Mouse (Mus musculus) thymus, postnatal 36 days (tissue): ENCODE results near the gene Iqcn.

ENCODE experiments used
- DNase-seq, 2 experiments: peaks; one replicate each; pipeline ENCODE4 v3.0.0; 2022; ENCODE audit warnings: mixed read lengths in 2 of 2

Iqcn gene

DNA sequence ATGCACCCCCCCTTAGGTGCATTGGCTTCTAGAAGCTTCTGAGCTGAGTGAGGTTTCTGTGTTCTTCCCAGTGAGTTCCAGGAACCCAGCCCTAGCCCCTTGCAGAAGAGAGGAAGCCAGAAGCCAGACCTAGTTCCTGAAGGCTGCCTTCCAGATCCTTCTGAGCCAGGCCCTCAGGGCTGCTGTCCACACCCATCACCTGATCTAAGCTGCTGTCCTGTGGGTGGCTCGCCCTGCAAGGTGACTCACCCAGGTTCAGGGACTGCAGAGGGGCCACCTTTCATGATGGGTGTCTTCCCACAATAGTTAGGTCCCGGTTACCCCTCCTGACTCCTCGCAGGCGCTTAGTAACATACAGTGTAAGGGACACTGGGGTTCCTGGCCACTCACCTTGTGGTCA lies 23.9 kb upstream of the Iqcn start:
- no peak for DNase-seq

DNA sequence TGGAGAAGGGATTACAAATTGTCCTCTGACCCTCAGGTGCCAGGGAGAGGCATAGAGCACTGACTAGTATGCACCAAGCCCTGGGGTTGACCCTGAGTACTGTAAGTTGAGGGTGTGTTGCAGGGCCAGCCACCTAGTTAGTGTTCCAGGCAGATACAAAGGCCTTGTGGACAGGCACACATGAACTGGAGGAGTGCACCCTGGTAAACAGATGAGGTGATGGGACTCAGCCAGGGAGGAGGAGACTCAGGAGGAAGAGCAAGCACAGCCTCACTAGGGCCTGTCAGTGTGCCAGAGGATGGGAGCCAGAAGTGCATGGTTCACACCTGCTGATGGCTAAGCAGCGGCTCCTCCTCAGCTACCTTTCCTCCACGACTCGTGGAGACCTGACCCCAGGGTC lies 23.2 kb upstream of the Iqcn start:
- DNase-seq = no peak

GRCm38 (mm10) chr8:70681410-70681809 lies 21.8 kb upstream of the Iqcn start:
- no peak for DNase-seq

DNA sequence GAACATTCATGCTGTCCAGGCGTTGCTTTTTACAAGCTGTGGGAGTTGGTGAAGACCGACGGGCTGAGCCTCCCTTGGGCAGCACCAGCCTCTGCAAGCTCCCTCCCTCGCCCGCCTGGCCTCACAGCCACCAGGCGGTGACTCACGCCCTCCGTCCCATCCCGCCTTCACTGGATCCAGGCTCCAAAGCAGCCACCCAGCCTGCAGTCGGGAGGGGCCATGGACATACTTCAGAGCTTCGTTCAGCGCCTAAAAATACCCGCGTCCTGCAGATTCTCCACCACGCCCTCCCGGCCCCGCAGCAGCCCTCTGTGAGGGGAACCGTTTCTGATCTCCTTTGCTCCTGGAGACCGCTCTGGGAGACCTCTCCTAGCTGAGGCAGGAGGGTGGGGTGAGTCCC lies 21.1 kb upstream of the Iqcn start:
- DNase-seq = no peak

GRCm38 (mm10) chr8:70682692-70683091 lies 20.6 kb upstream of the Iqcn start:
- DNase-seq = no peak

GRCm38 (mm10) chr8:70684291-70684690 lies 19.0 kb upstream of the Iqcn start:
- DNase-seq = no peak

GRCm38 (mm10) chr8:70687576-70687975 lies 15.7 kb upstream of the Iqcn start:
- no peak for DNase-seq

GRCm38 (mm10) chr8:70688136-70688535 lies 15.1 kb upstream of the Iqcn start:
- no peak for DNase-seq

- DNase-seq = no peak
These were observed 13.3 kb upstream of the Iqcn start for GRCm38 (mm10) chr8:70689892-70690390.

- DNase-seq = no peak
These were observed 12.0 kb upstream of the Iqcn start for GRCm38 (mm10) chr8:70691230-70691629.

DNA sequence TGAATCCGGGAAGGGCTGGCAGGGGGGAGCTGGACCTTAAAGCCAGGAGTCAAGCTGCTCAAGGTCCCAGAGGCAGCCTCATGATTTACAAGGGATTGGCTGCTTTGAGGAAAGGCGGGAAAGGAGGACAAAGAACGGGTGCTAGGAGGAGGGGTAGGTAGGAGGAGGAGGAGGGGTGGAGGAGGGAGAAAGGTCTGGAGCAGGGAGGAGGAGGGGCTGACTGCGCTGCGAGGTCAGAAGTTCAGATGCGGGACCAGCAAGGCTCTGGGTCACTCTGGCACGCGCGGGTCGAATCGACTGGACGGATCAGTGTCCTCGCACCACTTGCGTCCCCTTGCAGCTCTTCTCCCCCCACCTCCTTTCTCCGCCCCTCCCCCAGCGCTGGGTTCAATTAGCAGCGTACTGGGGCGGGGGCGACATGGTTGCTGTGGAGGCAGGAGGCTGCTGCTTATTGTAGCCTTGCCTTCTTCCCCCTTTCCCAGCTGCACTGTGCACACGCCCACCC lies 11.5 kb upstream of the Iqcn start:
- no peak for DNase-seq

DNA sequence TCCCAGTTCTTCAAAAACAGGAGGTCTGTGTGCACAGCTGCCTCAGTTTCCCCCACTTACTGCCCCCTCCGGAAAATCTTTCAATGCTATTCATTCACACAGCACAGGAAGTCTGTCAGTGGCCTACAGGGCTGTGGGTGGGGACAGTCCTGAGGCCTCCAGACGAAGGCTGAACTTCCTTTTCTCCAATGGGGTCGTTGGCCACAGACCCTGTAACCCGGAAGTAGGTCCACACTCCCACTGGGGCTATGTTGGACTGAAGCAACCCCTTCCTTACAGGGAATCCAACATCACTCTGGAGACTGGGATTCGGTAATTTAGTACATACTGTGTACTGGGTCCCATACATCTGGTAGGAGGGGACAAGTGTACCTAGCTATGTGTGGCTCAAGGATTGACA lies 9.6 kb upstream of the Iqcn start:
- peak in 1 of 2 experiments; percentile 29 for DNase-seq

GRCm38 (mm10) chr8:70695318-70696018 lies 7.8 kb upstream of the Iqcn start:
- peak; percentile 88 to 92 for DNase-seq

GRCm38 (mm10) chr8:70696019-70696885 lies 7.0 kb upstream of the Iqcn start:
- peak; percentile 81 to 85 for DNase-seq

GRCm38 (mm10) chr8:70696946-70697345 lies 6.3 kb upstream of the Iqcn start:
- DNase-seq = peak in 1 of 2 experiments; percentile 26

GRCm38 (mm10) chr8:70697366-70698250 lies 5.6 kb upstream of the Iqcn start:
- no peak for DNase-seq

DNA sequence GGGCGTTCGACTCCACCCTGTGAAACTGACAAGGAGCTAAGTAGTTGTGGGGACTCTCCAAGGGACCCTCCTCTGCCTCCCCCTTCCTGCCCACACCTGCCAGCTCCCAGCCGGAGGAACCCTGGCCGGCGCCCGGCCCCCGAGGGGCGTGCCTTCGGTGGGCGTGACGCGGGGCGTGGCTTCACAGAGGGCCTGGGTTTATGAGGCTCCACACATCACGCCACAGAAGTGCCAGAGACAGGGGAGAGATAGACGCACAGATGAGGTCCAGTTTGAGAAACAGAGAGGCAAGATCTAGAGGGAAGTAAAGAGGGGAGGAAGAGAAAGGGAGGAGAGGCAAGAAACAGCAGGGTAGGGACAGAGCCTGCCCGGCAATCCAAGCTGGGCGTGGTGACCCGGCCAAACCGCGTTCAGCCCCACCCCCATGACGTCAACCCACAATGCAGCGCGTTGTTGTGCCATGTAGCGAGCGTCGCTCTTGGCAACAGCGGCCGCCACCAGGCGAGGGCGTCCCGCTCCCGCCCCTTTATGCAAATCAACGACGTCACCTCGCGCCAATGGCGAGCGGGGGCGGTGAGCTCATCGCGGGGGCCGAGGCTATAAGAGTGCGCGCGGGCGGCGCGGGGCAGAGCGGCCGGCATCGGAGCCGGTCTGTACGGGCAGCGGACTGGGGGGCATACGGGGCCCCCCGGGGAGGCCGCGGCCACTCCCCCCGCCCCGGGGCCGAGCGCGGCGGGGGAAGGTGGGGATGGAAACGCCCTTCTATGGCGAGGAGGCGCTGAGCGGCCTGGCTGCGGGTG lies 4.7 kb upstream of the Iqcn start, which contains the start of gene Jund:
Gene Jund (plus strand): TSS at position 640 of the 800 bp plus-strand sequence.
- peak; percentile 99 to 100 for DNase-seq

DNA sequence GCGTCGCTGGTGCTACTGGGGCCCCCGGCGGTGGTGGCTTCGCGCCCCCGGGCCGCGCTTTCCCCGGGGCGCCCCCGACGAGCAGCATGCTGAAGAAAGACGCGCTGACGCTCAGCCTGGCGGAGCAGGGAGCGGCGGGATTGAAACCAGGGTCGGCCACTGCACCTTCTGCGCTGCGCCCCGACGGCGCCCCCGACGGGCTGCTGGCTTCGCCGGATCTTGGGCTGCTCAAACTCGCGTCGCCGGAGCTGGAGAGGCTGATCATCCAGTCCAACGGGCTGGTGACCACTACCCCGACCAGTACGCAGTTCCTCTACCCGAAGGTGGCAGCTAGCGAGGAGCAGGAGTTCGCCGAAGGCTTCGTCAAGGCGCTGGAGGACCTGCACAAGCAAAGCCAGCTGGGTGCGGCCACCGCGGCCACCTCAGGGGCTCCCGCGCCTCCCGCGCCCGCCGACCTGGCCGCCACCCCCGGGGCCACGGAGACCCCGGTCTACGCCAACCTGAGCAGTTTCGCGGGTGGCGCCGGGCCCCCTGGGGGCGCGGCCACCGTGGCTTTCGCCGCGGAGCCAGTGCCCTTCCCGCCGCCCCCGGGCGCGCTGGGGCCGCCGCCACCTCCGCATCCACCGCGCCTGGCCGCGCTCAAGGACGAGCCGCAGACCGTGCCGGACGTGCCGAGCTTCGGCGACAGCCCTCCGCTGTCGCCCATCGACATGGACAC lies 4.0 kb upstream of the Iqcn start:
- DNase-seq = peak in 1 of 2 experiments; percentile 72

DNA sequence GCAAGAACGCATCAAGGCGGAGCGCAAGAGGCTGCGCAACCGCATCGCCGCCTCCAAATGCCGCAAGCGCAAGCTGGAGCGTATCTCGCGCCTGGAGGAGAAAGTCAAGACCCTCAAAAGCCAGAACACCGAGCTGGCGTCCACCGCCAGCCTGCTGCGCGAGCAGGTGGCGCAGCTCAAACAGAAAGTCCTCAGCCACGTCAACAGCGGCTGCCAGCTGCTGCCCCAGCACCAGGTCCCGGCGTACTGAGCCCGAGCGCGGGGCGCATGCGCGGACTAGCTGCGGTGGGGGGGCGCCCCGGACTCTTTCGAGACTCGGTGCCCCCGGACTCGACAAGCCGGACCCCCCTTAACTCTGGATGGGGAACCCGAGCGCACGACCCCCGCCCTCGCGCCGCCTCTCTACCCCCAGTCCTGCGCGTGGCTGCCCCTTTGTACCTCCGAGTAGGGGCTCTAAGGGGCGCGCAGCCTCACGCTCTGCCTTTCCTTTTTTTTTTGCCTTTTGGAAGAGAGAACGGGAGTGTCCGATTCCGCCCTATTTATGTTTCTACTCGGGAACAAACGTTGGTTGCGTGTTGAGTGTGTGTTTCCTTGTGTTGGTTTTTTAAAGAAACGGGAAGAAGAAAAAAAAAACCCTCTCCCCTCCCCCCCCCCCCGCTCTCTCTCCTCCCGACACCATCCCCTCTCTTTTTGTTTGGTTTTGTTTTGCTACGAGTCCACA lies 3.3 kb upstream of the Iqcn start:
- DNase-seq = peak; percentile 87 to 93

DNA sequence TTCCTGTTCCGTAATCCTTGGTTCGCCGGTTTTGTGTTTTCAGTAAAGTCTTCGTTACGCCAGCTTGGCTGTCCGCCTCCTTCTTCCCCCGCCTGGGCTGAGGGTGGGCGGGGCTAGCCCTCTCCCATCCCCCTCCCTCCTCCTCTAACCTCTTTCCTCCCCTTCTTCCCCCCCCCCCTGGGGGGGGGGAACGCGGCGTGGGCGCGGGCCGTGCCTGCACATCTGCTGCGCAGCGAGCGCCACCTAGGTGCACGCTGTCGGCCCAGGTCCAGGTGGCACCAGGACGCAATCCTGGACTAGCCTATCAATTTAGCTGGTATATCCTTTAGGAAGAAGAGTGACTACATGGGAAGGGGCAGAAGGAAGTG lies 2.7 kb upstream of the Iqcn start:
- DNase-seq = peak; percentile 93 to 95
